Mouse (Mus musculus): ENCODE measurements around the gene Optc.

DNA sequence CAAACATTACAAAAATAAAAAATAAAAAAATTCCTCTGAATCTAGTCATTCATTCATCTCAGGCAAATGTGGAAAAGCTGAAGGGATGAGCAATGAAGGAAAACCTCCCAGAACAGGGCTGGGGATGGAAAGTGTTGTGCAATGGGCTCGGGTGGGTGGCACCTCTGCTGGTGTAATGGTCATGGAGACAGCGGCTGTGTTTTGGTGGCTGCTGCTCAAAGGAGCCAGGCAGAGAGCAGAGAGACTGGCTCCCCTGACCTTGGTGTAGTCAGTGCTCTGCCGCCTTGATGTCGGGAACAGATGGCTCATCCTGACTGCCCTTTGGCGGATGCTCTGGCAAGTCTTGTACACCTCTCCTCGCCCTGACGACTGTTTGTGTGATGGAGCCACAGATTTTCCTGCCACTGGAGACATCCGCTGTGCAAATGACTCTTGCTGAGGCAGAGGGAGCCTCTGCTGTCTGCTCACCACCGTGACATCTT is 45.5 kb upstream of the Optc start:
- TF ChIP-seq ZC3H11A (IDR thresholded peaks at IDR 0.05; ENCODE audit: borderline replicate concordance, low read depth, low read length), result no peak
- TF ChIP-seq HCFC1 (IDR thresholded peaks at IDR 0.05; ENCODE audit: borderline replicate concordance, insufficient read depth, low read length), result no peak
- no peak for TF ChIP-seq MAFK (IDR thresholded peaks at IDR 0.05; ENCODE audit: insufficient read depth, low read depth, low read length)
